Mouse (Mus musculus) neural tube, embryonic 15.5 days (tissue): ENCODE measurements around the gene Eml1. TPM values are rescaled to one million over a fixed set of nuclear protein-coding genes. Genes with fewer than 3 reads are reported as not detected.
A peak's percentile ranks its signal among the peaks of the same experiment; 100 is the strongest.

Experiments used
- ATAC-seq: fragments of 200-750 bp; cut with Nextera tagmentation; 2 replicates; pipeline ENCODE4 v1.8.0; 2017; ENCODE audit warnings: mild to moderate bottlenecking, moderate TSS enrichment, moderate library complexity; ENCODE audit not compliant: low FRiP score
- H3K27ac ChIP-seq: fragments of 300-500 bp; sonication (generic); replicated peaks from 2 replicates; pipeline ENCODE4 v1.5.1; 2015; ENCODE audit warnings: mild to moderate bottlenecking, inconsistent platforms
- H3K27me3 ChIP-seq: fragments of 300-500 bp; sonication (generic); replicated peaks from 2 replicates; pipeline ENCODE4 v1.6.1; 2015; ENCODE audit warnings: inconsistent platforms
- H3K36me3 ChIP-seq: fragments of 300-500 bp; sonication (generic); 2 replicates; pipeline ENCODE4 v1.6.1; 2015; ENCODE audit warnings: inconsistent platforms
- H3K4me1 ChIP-seq: fragments of 300-500 bp; sonication (generic); 2 replicates; pipeline ENCODE4 v1.6.1; 2015; ENCODE audit warnings: inconsistent platforms
- H3K4me2 ChIP-seq: fragments of 300-500 bp; sonication (generic); 2 replicates; pipeline ENCODE4 v1.6.1; 2015; ENCODE audit warnings: inconsistent platforms, mild to moderate bottlenecking, moderate library complexity
- H3K4me3 ChIP-seq: fragments of 300-500 bp; sonication (generic); replicated peaks from 2 replicates; pipeline ENCODE4 v1.5.1; 2015; ENCODE audit warnings: mild to moderate bottlenecking, inconsistent platforms
- H3K9ac ChIP-seq: fragments of 300-500 bp; sonication (generic); replicated peaks from 2 replicates; pipeline ENCODE4 v1.6.1; 2015; ENCODE audit warnings: mild to moderate bottlenecking, inconsistent platforms
- H3K9me3 ChIP-seq: fragments of 300-500 bp; sonication (generic); replicated peaks from 2 replicates; pipeline ENCODE4 v1.6.1; 2016; ENCODE audit warnings: inconsistent platforms
- WGBS: fragments of 180-500 bp; shearing (Covaris S2); methylation state at CpG from one replicate; pipeline ENCODE4 v1.1.7; 2015; ENCODE audit warnings: mixed read lengths; 5-methylcytosine and 5-hydroxymethylcytosine counted together
- polyA plus RNA-seq: library from polyadenylated mRNA; unstranded; fragments of >200 nt; fragmentation: Nextera tagmentation; extraction: Ambion mirVana; gene quantifications from 2 replicates; pipeline ENCODE4 v1.2.1, GENCODE M21; 2015

Gene Eml1
- polyA plus RNA-seq, 1 experiment from 2014 or later = 69.0 TPM

DNA sequence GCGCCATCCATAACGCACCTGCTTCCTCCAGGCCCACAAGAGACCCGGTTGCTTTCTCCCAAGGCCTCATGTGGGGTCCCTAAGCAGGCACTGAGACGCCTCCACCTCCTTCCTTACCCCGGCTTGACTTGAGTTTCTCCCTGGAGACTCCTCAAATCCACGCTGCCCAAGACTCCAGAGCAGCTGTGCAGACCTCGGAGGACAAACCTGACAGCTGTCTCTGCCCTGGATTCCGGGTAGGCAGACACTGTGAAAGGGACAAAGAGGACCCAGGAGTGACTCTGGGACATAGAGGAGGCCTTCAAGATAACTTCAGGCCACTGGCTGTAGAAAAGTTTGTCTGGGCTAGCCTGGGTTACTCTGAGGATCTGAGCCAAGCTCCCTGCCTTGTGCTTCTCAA is 3.9 kb downstream of the Eml1 start:
- no peak overlapping the region for H3K4me3 ChIP-seq
- no peaks in the 10 kb centered on the region for H3K27me3 ChIP-seq
- H3K9ac ChIP-seq = no peak overlapping the region
- WGBS = 73% methylated on average over 8 of the region's 8 CpGs
- H3K9me3 ChIP-seq = no peaks in the 10 kb centered on the region
- no peak for ATAC-seq
- H3K4me1 ChIP-seq = peaks cover 19% of the 10 kb centered on the region
- H3K4me2 ChIP-seq = no peak overlapping the region
- H3K27ac ChIP-seq = no peak overlapping the region
- no peaks in the 10 kb centered on the region for H3K36me3 ChIP-seq

DNA sequence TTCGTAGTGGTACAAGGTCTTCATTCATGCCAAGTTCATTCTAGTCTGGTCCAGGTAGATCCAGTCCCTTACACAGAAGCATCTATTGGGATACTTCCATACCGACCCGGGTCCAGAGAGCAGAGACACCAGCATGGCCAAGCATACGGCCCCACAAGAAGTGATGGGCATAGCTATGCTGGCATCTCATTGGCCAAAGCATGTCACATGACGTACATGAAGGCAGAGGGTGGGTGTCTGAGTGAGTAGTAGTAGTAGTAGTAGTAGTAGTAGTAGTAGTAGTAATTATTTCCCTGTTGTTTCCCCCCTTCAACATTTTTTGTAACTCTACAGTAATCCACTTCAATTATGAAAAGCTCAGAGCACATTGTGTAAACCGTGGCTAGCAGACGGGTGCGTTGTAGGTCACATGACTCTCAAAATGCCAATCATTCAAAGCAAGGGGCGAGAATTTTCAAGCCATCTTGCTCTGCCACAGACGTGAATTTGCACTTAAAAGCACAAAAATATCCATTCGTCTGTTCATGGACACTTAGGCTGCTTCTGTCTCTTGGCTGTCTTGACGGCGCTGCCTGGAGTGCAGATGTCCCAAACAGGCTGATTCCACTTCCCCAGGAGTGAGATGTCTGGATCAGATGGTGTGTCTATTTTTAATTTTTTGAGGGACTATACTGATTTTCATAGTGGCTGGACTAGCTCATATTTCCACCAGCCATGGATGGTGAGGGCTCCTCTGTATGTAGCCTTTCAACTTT is 7.8 kb downstream of the Eml1 start:
- H3K27ac ChIP-seq = no peak overlapping the region
- WGBS = 88% methylated on average over 13 of the region's 13 CpGs
- no peak overlapping the region for H3K9ac ChIP-seq
- no peak overlapping the region for H3K4me2 ChIP-seq
- no peaks in the 10 kb centered on the region for H3K9me3 ChIP-seq
- H3K36me3 ChIP-seq = no peaks in the 10 kb centered on the region
- no peak overlapping the region for H3K4me3 ChIP-seq
- no peaks in the 10 kb centered on the region for H3K27me3 ChIP-seq
- H3K4me1 ChIP-seq = peaks cover 12% of the 10 kb centered on the region; the same call in 1 of the 2 replicates
- no peak for ATAC-seq

DNA sequence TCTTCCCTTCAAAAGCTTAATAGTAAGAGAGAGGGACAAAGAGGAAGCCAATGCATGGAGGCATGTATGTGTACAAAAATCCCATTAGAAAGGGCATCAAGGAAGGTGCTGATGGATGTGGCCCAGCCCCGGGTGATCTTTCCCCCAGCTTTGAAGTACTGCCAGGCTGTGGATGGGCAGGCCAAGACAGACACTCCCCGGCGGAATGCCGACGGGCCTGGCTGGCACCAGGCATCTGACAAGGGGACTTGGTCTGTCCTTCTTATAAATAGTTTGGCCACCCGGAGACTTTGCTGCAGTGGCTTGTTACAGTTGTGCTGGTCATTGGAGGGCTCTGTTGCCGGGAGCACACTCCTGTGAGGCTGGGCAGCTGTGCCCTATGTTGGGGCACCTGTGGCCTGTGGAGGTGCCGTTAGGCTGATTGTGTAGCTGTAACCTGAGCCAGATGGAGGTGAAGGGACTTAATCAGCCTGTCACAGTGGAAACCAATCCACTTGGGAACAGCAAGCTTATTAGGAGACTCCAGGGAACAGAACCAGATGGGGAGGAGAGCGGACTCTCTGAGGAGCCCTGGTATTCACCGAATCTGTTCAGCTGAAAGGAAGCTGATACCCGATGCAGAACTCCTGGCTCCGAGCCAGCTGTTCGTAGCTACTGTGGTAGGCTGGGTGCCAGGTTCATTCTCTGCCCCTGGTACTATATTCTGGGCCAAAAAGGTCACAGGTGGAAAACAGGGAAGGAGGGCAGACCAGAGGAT is 15.9 kb downstream of the Eml1 start:
- Histone ChIP-seq H3K27me3 (no peaks in the 10 kb centered on the region), H3K9me3 (no peaks in the 10 kb centered on the region), H3K4me1 (peaks cover 20% of the 10 kb centered on the region), H3K4me2 (no peak overlapping the region), H3K4me3 (no peak overlapping the region), H3K27ac (peak overlapping the region; percentile 39; the same call in 1 of the 2 replicates), H3K36me3 (no peaks in the 10 kb centered on the region), H3K9ac (no peak overlapping the region)
- WGBS = 33% methylated on average over 13 of the region's 13 CpGs
- no peak for ATAC-seq

DNA sequence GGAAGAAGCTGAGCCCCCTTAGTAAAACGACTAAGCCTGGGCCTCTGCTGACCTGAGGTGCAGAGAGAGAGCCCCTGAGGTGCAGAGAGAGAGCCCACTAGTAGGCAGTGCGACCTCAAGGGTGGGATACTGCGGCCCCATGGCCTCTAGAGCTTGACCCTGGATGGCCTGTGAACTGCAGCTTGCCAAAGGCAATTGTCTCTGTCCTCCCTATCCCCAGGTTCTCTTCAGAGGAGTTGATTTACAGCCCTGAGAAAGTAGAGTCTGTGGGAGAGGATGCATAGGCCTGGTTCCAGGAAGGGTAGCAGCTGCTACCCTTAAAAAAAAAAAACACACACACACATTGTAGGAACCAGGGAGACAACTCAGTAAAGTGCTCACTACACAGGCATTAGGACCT is 19.0 kb downstream of the Eml1 start:
- Histone ChIP-seq H3K4me1 (peaks cover 29% of the 10 kb centered on the region), H3K27ac (no peak overlapping the region)
- WGBS = 15% methylated on average over 3 of the region's 3 CpGs

DNA sequence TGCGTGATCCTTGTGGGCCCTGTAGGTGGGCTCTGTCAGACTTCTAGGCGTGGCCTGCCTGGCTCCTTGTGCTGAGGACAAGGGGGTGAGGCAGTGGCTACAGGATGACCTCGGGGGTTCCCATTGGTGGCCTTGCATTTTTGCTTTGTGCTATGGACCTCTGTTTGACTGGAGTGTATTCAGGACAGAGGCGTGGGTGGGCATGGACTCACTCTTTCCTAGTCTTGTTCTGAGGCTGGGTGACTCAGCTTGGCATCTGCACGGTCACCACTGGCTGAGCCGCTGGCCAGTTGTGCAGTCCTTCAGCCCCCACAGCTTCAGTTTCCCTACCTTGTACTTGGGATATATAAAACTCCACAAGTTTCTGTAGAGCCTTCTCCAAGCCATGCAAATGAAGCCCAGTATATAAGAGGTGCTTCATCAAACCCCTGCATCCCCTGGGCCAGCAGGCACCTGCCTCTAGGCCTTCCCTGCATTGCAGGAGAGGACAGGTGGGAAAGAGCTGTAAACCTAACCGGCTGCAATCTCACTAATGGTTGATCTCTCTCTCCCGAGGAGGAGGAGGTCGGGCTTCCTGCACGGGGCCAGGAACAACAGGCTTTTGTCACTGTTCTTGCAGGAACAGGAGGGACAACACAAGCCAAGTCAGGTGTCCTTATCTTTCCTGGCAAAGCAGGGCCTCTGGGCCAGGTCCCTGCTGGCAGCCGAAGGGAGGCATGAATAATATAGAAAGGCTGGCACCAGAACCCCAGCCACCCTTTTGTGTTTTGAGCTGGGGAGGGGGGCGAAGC is 21.7 kb downstream of the Eml1 start:
- Histone ChIP-seq H3K36me3 (no peaks in the 10 kb centered on the region), H3K27ac (no peak overlapping the region), H3K9me3 (no peaks in the 10 kb centered on the region), H3K9ac (no peak overlapping the region), H3K4me2 (no peak overlapping the region), H3K4me1 (peaks cover 41% of the 10 kb centered on the region), H3K27me3 (no peaks in the 10 kb centered on the region), H3K4me3 (no peak overlapping the region)
- 69% methylated on average over 12 of the region's 12 CpGs for WGBS
- ATAC-seq = no peak

More for the DNA sequence above, 19.0 kb downstream of the Eml1 start:
- Histone ChIP-seq H3K4me2 (no peak overlapping the region), H3K36me3 (no peaks in the 10 kb centered on the region), H3K9ac (no peak overlapping the region), H3K27me3 (no peaks in the 10 kb centered on the region), H3K4me3 (no peak overlapping the region), H3K9me3 (no peaks in the 10 kb centered on the region)
- ATAC-seq = no peak

DNA sequence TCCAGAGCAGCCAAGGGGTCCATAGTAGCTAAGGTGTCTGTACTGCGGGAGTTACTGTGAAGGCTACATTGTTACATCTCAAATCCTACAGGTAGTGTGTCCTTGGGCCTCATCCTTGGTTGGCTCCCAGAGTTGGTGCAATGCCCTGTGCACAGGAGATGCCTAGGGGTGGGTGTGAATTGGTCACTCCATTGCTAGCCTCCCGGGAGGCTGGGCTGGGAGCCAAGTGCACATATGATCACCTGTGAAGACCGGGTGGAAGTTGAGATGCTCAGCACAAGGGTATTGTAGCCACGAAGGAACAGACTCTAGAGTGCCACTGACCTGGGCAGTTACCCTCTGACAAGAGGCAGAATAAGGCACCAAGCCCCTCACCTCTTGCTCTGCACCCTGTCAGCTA is 22.3 kb downstream of the Eml1 start:
- 77% methylated on average over 4 of the region's 4 CpGs for WGBS

DNA sequence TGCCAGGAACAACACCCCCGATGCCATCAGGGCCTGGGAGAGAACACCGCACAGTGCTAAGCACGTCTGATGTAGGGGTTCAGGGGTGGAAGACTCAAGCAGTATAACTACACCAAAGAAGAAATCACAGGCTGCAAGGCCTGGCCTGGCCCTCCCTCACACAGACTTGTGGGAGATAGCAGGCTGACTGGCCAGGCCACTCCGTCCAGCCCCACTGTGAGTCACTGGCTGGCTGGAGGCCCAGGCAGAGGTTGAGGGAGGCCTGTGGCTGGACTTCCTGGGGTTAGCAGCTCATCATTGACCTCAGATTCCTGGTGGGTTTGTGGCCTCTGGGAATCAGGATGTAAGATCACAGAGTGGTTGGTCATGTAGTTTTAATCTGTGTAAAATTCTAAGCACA is 22.9 kb downstream of the Eml1 start:
- peaks cover 41% of the 10 kb centered on the region for H3K4me1 ChIP-seq
- WGBS = 76% methylated on average over 4 of the region's 4 CpGs
- no peaks in the 10 kb centered on the region for H3K36me3 ChIP-seq
- ATAC-seq = no peak
- no peak overlapping the region for H3K4me3 ChIP-seq
- H3K27me3 ChIP-seq = no peaks in the 10 kb centered on the region
- H3K4me2 ChIP-seq = no peak overlapping the region
- H3K9ac ChIP-seq = no peak overlapping the region
- H3K27ac ChIP-seq = no peak overlapping the region
- H3K9me3 ChIP-seq = no peaks in the 10 kb centered on the region

More for the DNA sequence above, 22.3 kb downstream of the Eml1 start:
- no peak for ATAC-seq
- H3K4me1 ChIP-seq = peaks cover 41% of the 10 kb centered on the region
- H3K27me3 ChIP-seq = no peaks in the 10 kb centered on the region
- no peaks in the 10 kb centered on the region for H3K36me3 ChIP-seq
- H3K4me3 ChIP-seq = no peak overlapping the region
- no peak overlapping the region for H3K4me2 ChIP-seq
- H3K9me3 ChIP-seq = no peaks in the 10 kb centered on the region
- H3K9ac ChIP-seq = no peak overlapping the region
- no peak overlapping the region for H3K27ac ChIP-seq

DNA sequence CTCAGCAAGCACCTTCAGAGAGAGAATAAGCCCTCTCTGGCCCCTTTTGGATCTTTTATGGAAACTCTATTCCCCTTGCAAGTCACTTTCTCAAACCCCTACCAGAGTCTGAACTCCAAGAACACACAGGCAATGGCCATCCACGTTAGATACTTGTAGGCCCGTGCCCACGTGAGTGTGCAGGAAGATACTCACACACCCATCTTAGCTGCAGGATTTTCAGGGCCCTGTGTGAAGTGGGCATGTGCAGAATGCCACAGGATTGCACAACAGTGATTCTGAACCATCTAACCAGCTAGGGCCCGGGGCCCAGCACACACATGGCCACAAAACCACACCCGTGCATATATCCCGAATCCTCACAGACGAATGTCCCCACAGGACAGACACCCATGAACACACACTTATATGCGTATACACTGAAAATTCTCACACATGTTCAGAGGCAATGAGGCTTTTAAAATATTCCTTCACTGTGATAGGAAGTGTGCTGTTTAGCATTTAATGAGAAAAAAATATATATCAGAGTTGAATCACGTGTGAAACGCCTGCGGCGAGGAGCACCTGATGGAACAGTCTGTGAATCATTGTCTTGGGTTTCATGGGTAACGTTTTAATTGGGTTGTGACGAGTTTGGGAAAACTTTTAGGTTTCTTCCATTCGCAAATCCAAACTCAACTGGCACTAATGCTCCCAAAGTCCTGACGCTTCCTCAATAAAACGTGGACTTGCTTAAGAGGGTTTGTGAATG is 24.0 kb downstream of the Eml1 start:
- Histone ChIP-seq H3K4me3 (no peak overlapping the region), H3K9ac (no peak overlapping the region), H3K27me3 (no peaks in the 10 kb centered on the region), H3K27ac (peak overlapping the region; percentile 35; the same call in 1 of the 2 replicates), H3K4me1 (peaks cover 39% of the 10 kb centered on the region), H3K36me3 (no peaks in the 10 kb centered on the region), H3K4me2 (no peak overlapping the region), H3K9me3 (no peaks in the 10 kb centered on the region)
- 88% methylated on average over 17 of the region's 17 CpGs for WGBS
- no peak for ATAC-seq

DNA sequence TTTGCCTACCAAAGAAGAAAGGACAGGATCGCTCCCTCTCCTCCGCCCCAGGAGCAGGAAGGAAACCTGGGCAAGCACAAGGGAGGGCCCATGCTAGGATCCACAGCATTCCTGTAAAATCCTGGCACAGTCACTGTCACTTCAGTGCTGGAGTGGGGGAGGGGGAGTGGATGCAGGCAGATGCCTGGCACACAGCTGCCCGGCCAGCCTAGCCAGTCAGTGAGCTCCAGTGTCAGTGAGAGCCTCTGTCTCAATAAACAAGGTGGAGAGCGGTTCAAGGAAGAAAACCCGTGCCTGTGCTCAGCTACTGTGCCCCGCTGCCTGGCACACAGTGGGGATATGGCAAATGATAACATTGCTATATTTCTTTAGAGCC is 24.5 kb downstream of the Eml1 start:
- Histone ChIP-seq H3K36me3 (no peaks in the 10 kb centered on the region), H3K27me3 (no peaks in the 10 kb centered on the region), H3K9me3 (no peaks in the 10 kb centered on the region), H3K9ac (no peak overlapping the region), H3K4me1 (peaks cover 34% of the 10 kb centered on the region), H3K4me2 (no peak overlapping the region), H3K4me3 (no peak overlapping the region), H3K27ac (peak overlapping the region; percentile 35)
- no peak for ATAC-seq
- 66% methylated on average over 6 of the region's 6 CpGs for WGBS

DNA sequence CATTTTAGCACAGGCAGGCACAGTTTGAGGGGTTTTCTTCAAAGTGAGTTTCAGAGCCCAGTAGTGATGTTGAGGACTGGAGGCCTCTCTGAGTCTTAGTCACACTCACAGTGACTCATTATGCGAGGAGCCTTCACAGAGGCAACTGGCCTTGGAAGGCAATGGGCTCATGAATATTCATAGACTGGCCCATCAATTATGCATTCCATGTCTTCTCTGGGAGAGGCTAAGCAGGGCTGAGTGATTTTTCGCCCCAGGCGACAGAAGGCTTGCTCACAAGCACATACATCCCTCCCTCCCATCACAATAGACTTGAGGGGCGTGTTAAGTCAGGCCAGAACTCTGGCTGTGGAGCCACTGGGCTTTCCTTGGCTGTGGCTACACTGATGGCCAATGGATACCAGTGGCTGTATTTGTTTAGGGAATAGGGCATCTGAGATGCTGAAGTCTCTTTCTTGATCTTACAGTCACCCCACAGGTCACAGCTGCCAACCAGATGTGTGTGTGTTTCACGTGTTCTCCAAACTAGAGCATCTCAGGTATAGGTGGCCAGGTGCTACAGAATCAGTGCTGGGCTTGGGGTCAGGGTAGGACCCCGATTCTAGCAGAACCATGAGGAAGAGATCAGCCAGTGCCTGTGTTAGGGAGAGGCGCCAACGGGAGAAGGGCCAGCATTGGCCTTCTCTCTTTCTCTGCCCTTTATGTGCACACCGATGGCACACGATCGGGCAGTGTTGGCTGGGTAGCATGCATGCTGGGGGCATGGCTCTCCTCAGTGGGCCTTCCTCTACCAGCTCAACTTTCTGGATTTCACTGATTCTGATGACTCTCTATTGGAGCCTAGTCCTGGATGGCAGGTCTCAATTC is 25.6 kb downstream of the Eml1 start:
- Histone ChIP-seq H3K27ac (peak overlapping the region; percentile 69), H3K9me3 (no peaks in the 10 kb centered on the region), H3K27me3 (no peaks in the 10 kb centered on the region), H3K4me3 (no peak overlapping the region), H3K4me1 (peaks cover 34% of the 10 kb centered on the region), H3K36me3 (no peaks in the 10 kb centered on the region), H3K9ac (no peak overlapping the region), H3K4me2 (no peak overlapping the region)
- ATAC-seq = peak; percentile 87
- WGBS = 52% methylated on average over 11 of the region's 11 CpGs
